Mouse (Mus musculus) E14TG2a.4 (cell line): ENCODE results near the gene Slit1.

ENCODE experiments used
- H3K27me3 ChIP-seq: 2 replicates; pipeline ENCODE4 v1.6.1; 2014; ENCODE audit warnings: low read length, control low read depth; ENCODE audit not compliant: insufficient read depth
- H3K36me3 ChIP-seq: 2 replicates; pipeline ENCODE4 v1.6.1; 2014; ENCODE audit warnings: low read length, control low read depth; ENCODE audit not compliant: insufficient read depth
- H3K4me1 ChIP-seq: replicated peaks from 2 replicates; pipeline ENCODE4 v1.6.1; 2014; ENCODE audit warnings: low read depth, low read length, control low read depth
- H3K4me3 ChIP-seq: replicated peaks from 2 replicates; pipeline ENCODE4 v1.5.1; 2014; ENCODE audit warnings: mild to moderate bottlenecking, low read length
- H3K9me3 ChIP-seq: 2 replicates; pipeline ENCODE4 v1.6.1; 2014; ENCODE audit warnings: low read length, control low read depth
- CTCF ChIP-seq: conservative IDR thresholded peaks from 2 replicates; pipeline ENCODE4 v1.5.1; 2014; ENCODE audit warnings: low read length
- NANOG ChIP-seq: IDR thresholded peaks from 2 replicates; pipeline ENCODE4 v1.6.1; 2014; ENCODE audit warnings: borderline replicate concordance, low read length, mixed read lengths
- POU5F1 ChIP-seq: IDR thresholded peaks from 2 replicates; pipeline ENCODE4 v1.6.1; 2014; ENCODE audit warnings: low read length, borderline replicate concordance

Gene Slit1

DNA sequence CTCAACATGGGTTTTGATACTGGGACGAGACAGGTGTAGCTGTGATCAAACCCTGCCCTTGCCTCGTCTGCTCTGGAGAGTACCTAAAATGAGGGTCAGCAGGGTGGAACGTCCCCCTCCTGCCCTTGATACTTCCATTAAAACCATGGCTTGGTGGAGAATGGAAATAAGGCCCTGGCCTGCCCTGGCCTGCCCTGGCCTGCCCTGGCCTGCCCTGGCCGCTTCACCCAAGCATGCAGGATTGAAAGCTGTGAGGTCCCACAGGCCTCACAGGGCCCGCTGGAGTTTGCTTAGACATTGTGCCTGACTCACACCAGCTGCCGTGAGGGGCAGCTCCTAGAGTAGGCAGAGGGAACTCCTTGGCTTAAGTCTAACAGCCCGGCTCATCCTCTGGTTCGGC is 55.6 kb downstream of the Slit1 start:
- Histone ChIP-seq H3K4me1 (peaks cover 12% of the 10 kb centered on the region), H3K4me3 (no peak overlapping the region), H3K9me3 (no peaks in the 10 kb centered on the region), H3K36me3 (no peaks in the 10 kb centered on the region), H3K27me3 (peaks cover under 1% of the 10 kb centered on the region)
- TF ChIP-seq CTCF (no peak), NANOG (no peak), POU5F1 (no peak)

DNA sequence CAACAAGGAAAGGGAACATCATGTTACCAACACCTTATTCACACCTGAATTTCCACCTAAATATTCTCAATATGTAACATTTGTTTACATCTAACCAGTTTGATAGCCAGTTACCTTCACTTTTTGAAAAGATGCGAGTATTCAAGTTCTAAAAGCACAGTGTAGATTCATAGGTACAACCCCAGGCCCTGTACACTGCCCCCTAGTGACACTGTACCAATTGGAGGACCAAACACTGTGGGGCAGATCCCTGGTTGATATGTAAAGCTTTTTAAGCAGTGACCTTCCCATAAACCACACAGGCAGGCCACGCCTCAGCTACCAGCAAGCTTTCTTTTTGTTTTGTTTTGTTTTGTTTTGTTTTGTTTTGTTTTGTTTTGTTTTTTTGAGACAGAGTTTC is 57.3 kb downstream of the Slit1 start:
- no peak overlapping the region for H3K4me3 ChIP-seq

DNA sequence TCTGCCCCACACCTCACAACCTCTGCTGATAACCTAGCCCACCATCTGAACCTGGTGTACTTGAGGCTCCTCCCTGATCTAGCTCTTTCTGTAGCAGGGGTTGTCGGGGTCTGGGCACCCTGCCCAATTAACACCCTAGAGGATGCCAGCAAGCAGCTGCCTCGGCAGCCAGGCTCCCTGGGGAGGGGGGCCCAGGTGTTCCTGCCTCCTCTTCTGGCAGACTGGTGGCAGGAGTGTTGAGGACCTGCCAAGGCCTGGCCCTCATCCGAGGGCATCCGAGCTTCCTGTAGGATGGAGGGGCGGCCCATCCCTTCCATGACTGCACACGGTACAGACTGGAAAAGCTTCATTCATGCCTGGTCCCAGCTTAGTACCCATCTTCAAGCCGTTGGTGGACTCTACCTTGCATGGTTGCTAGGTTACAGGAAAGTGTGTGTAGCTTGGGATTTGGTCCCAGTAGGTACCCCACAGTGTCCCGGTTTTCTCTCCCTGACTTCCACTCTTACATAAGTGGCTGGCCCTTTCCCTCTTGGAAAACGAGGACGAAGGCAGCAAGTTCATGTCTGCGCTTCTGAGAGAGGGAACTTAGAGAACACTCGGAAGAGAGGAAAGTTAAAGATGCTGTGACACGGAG is 57.9 kb downstream of the Slit1 start:
- no peaks in the 10 kb centered on the region for H3K9me3 ChIP-seq
- H3K4me3 ChIP-seq, result no peak overlapping the region

More for the DNA sequence above, 57.3 kb downstream of the Slit1 start:
- Histone ChIP-seq H3K9me3 (no peaks in the 10 kb centered on the region), H3K27me3 (no peaks in the 10 kb centered on the region), H3K36me3 (no peaks in the 10 kb centered on the region), H3K4me1 (peaks cover 17% of the 10 kb centered on the region)
- TF ChIP-seq CTCF, result peak; percentile 67
- no peak for TF ChIP-seq NANOG

DNA sequence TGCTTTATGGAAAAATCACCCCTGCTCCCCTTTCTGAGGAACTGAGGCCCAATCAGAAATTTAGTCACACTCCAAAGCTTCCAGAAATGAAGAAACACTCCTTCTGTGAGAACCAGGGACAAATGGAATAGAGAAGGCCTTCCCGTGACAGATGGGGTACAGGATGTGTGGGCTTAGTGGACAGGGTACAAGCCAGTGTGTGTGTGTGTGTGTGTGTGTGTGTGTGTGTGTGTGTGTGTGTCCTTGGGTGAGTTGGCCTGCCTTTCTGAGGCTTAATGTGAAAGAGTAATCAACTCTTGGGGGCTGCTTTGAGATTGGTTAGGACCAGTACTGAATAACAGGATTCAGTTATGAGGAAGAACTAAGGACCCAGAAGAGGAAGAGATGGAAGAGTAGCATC is 58.6 kb downstream of the Slit1 start:
- Histone ChIP-seq H3K27me3 (no peaks in the 10 kb centered on the region), H3K9me3 (no peaks in the 10 kb centered on the region), H3K4me1 (peaks cover 11% of the 10 kb centered on the region), H3K36me3 (no peaks in the 10 kb centered on the region), H3K4me3 (no peak overlapping the region)
- no peak for TF ChIP-seq POU5F1
- no peak for TF ChIP-seq NANOG
- TF ChIP-seq CTCF, result no peak

More for the DNA sequence above, 57.9 kb downstream of the Slit1 start:
- Histone ChIP-seq H3K36me3 (no peaks in the 10 kb centered on the region), H3K27me3 (no peaks in the 10 kb centered on the region), H3K4me1 (peaks cover 17% of the 10 kb centered on the region)
- TF ChIP-seq CTCF, result no peak

DNA sequence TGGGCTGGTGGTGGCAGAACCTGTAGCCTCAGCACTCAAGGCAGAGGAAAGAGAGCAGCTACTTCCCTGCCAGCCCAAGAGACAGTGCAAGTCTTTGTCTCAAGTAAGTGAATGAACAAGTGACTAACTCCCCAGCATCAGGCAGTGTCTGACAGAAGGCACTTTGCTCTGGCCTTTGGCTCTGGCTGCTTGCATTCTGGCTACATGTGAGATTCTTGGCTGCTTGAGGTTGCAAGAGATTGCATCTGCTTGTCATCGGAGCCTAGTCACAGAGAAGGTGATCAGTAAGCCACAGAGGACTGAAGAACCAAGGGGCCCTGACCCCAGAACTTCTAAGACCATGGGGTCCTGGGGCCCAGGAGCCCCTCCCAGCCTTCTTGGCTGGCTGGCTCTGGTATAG is 59.5 kb downstream of the Slit1 start:
- TF ChIP-seq CTCF, result no peak
- TF ChIP-seq NANOG, result no peak
- TF ChIP-seq POU5F1, result no peak
- no peak overlapping the region for H3K4me3 ChIP-seq
- no peaks in the 10 kb centered on the region for H3K9me3 ChIP-seq
- H3K27me3 ChIP-seq, result peaks cover 4% of the 10 kb centered on the region
- H3K4me1 ChIP-seq, result peaks cover 10% of the 10 kb centered on the region
- no peaks in the 10 kb centered on the region for H3K36me3 ChIP-seq

DNA sequence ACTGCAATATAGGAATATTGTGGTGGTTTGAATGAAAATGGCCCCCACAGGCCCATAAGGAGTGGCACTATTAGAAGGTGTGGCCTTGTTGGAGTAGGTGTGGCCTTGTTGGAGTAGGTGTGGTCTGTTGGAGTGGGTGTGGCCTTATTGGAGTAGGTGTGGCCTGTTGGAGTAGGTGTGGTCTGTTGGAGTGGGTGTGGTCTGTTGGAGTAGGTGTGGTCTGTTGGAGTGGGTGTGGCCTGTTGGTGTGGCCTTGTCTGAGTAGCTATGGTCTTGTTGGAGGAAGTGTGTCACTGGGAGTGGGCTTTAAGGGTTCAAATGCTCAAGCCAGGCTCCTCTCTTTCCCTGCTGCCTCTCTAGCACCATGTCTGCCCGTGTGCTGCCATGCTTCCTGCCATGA is 63.2 kb downstream of the Slit1 start:
- Histone ChIP-seq H3K36me3 (no peaks in the 10 kb centered on the region), H3K9me3 (no peaks in the 10 kb centered on the region), H3K4me3 (no peak overlapping the region), H3K27me3 (peaks cover 33% of the 10 kb centered on the region), H3K4me1 (peaks cover 39% of the 10 kb centered on the region)
- no peak for TF ChIP-seq POU5F1
- no peak for TF ChIP-seq CTCF
- TF ChIP-seq NANOG, result no peak

DNA sequence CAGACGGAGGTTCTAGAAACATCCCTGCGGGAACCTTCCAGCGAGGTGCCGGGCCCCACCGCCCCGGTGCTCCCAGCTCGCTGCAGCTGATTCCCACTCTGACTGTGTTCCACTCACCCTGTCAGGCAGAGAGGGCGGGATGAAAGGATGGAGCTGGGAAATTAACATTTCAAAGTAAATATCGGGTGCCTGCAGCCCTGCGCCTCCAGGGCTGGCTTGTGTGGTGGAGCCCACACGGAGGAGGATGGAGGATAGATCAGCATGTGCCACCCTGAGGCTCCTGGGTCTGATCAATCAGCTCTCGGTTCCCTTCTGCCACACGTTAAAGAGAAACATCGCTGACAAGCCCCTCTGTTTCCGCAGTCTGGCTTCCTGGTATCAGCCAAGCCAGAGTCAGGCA is 64.4 kb downstream of the Slit1 start:
- TF ChIP-seq CTCF (no peak), NANOG (no peak), POU5F1 (no peak)
- Histone ChIP-seq H3K4me1 (peaks cover 43% of the 10 kb centered on the region), H3K9me3 (no peaks in the 10 kb centered on the region), H3K36me3 (no peaks in the 10 kb centered on the region), H3K4me3 (0 out of 2 replicates have a peak overlapping the region, but pooled peaks have one; percentile 20), H3K27me3 (peaks cover 33% of the 10 kb centered on the region)

DNA sequence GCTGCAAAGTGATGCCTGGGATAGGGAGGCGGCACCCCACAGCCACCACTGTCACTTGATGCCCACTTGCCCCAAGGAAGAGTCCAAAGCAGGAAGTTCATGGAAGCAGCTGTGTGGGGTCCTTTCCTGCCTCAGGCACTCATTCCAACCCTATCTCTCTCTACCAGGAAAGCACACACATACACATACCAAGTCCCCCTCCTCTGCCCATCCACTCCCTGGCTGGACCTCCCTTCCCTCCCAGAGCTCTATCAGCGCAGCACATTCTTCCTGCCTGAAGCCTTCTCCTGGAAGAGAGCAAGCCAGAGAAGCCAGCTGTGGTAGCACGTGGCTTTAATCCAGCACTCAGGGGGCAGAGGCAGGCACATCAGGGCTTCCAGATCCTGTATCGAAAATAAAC is 65.9 kb downstream of the Slit1 start:
- Histone ChIP-seq H3K4me3 (no peak overlapping the region), H3K36me3 (no peaks in the 10 kb centered on the region), H3K4me1 (peaks cover 43% of the 10 kb centered on the region), H3K9me3 (no peaks in the 10 kb centered on the region), H3K27me3 (peaks cover 33% of the 10 kb centered on the region)
- TF ChIP-seq POU5F1, result no peak
- no peak for TF ChIP-seq CTCF
- TF ChIP-seq NANOG, result no peak

DNA sequence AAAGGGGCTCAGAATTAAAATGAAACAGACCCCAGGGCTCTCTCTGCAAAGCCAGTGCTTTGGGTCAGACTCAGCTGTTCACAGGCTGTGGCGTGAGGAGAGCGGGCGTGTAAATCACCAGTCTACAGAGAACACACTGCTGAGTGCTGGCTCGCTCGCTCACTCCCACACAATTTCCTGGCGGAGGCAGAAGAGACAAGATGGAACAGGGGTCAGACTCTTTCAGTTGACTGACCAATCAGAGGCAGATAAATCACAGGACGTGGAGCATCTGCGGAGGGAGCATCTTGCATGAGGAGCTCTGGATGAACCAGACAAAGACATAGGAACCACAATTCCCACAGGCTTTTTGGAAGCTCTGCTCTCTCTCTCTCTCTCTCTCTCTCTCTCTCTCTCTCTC is 67.9 kb downstream of the Slit1 start:
- TF ChIP-seq NANOG (no peak), POU5F1 (no peak), CTCF (no peak)
- no peaks in the 10 kb centered on the region for H3K9me3 ChIP-seq

DNA sequence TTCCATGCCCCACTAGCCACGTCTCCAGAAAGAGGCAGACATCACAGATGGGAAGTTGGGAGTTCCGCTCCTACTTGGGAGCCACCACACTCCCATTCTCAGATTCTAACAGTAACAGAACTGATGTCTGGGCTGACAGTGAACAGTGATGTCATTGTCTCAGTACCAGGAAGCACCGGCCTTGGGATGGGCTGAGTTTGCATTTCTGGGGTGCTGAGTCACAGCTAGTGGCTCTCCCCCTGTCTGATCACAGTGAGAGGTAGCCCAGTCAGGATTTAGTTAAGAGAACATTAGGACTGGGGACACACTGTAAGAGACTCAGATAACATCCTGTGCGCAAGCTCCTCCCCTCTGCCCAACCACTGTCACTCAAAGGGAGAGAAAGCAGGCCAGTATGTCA is 69.1 kb downstream of the Slit1 start:
- Histone ChIP-seq H3K4me3 (no peak overlapping the region), H3K36me3 (no peaks in the 10 kb centered on the region), H3K4me1 (peaks cover 43% of the 10 kb centered on the region), H3K9me3 (no peaks in the 10 kb centered on the region), H3K27me3 (peaks cover 33% of the 10 kb centered on the region)
- TF ChIP-seq CTCF, result no peak
- TF ChIP-seq POU5F1, result no peak
- TF ChIP-seq NANOG, result no peak

More for the DNA sequence above, 67.9 kb downstream of the Slit1 start:
- no peak overlapping the region for H3K4me3 ChIP-seq
- no peaks in the 10 kb centered on the region for H3K36me3 ChIP-seq
- H3K27me3 ChIP-seq, result peaks cover 33% of the 10 kb centered on the region
- peaks cover 38% of the 10 kb centered on the region for H3K4me1 ChIP-seq
